Mouse (Mus musculus) heart, embryonic 14.5 days (tissue): ENCODE results near the gene Magohb. TPM values are rescaled to one million over a fixed set of nuclear protein-coding genes. Genes with fewer than 3 reads are reported as not detected.
"Not testable (repeated sequence)": the region's sequence is repeated elsewhere in the genome, so short reads cannot be mapped to it uniquely, and the experiment has no call there.

Experiments used
- ATAC-seq: fragments of 200-750 bp; cut with Nextera tagmentation; 2 replicates; pipeline ENCODE4 v1.8.0; 2017; ENCODE audit warnings: low read depth, moderate TSS enrichment; ENCODE audit not compliant: insufficient number of reproducible peaks, insufficient read depth, low FRiP score
- H3K27ac ChIP-seq, 2 experiments: fragments of 200-500 bp in 1 of 2; fragments of 300-500 bp in 1 of 2; sonication (generic) in 1 of 2; replicated peaks in 1 of 2; 2 replicates each; pipeline ENCODE4 v1.5.1; 2012 to 2014; ENCODE audit warnings: low read depth in 2 of 2, low read length in 2 of 2, control low read depth in 1 of 2, mild to moderate bottlenecking in 1 of 2, mixed read lengths in 1 of 2; ENCODE audit not compliant: control insufficient read depth in 1 of 2, insufficient read depth in 1 of 2
- H3K27me3 ChIP-seq: fragments of 300-500 bp; sonication (generic); 2 replicates; pipeline ENCODE4 v1.6.1; 2014; ENCODE audit warnings: mild to moderate bottlenecking, low read length, control low read depth; ENCODE audit not compliant: control insufficient read depth, insufficient read depth
- H3K36me3 ChIP-seq: fragments of 300-500 bp; sonication (generic); 2 replicates; pipeline ENCODE4 v1.6.1; 2014; ENCODE audit warnings: mild to moderate bottlenecking, control low read depth, low read length, mixed read lengths; ENCODE audit not compliant: control insufficient read depth, insufficient read depth
- H3K4me1 ChIP-seq, 2 experiments: fragments of 200-500 bp in 1 of 2; fragments of 300-500 bp in 1 of 2; sonication (generic) in 1 of 2; 2 replicates each; pipeline ENCODE4 v1.6.1; 2012 to 2014; ENCODE audit warnings: low read length in 2 of 2, control low read depth in 1 of 2, mixed read lengths in 1 of 2; ENCODE audit not compliant: control insufficient read depth in 2 of 2, insufficient read depth in 2 of 2
- H3K4me2 ChIP-seq: fragments of 300-500 bp; sonication (generic); 2 replicates; pipeline ENCODE4 v1.6.1; 2014; ENCODE audit warnings: mild to moderate bottlenecking, low read length
- H3K4me3 ChIP-seq, 2 experiments: fragments of 200-500 bp in 1 of 2; fragments of 300-500 bp in 1 of 2; sonication (generic) in 1 of 2; 2 replicates each; pipeline ENCODE4 v1.5.1; 2012 to 2014; ENCODE audit warnings: low read length in 2 of 2, mild to moderate bottlenecking in 2 of 2, control low read depth in 1 of 2, low read depth in 1 of 2, moderate library complexity in 1 of 2; ENCODE audit not compliant: control insufficient read depth in 1 of 2, insufficient read depth in 1 of 2
- H3K9ac ChIP-seq: fragments of 300-500 bp; sonication (generic); 2 replicates; pipeline ENCODE4 v1.6.1; 2014; ENCODE audit warnings: mild to moderate bottlenecking, low read length
- H3K9me3 ChIP-seq: fragments of 300-500 bp; sonication (generic); 2 replicates; pipeline ENCODE4 v1.6.1; 2016; ENCODE audit warnings: low read length, control low read depth; ENCODE audit not compliant: control insufficient read depth
- WGBS: fragments of 180-500 bp; shearing (Covaris S2); extraction: QIAGEN DNeasy Blood & Tissue Kit; methylation state at CpG from one replicate; pipeline ENCODE4 v1.1.7; 2014; 5-methylcytosine and 5-hydroxymethylcytosine counted together
- polyA plus RNA-seq: library from polyadenylated mRNA; unstranded; fragments of >200 nt; fragmentation: Nextera tagmentation; extraction: Ambion mirVana; gene quantifications from 2 replicates; pipeline ENCODE4 v1.2.1, GENCODE M21; 2014

Gene Magohb
- polyA plus RNA-seq, 1 experiment from 2014 or later = 44.8 TPM

DNA sequence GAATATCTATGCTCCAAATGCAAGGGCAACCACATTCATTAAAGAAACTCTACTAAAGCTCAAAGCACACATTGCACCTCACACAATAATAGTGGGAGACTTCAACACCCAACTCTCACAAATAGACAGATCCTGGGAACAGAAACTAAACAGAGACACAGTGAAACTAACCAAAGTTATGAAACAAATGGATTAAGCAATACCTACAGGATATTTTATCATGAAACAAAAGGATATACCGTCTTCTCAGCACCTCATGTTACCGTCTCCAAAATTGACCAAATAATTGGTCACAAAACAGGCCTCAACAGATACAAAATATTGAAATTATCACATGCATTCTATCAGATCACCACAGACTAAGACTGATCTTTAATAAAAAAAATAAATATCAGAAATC is 14.9 kb downstream of the Magohb start:
- H3K9ac ChIP-seq, H3K4me1 ChIP-seq, ATAC-seq, H3K9me3 ChIP-seq, H3K27me3 ChIP-seq, H3K4me3 ChIP-seq, H3K4me2 ChIP-seq, H3K27ac ChIP-seq: not testable (repeated sequence)
- 92% methylated on average over 2 of the region's 2 CpGs for WGBS
- peaks cover 17% of the 10 kb centered on the region for H3K36me3 ChIP-seq

DNA sequence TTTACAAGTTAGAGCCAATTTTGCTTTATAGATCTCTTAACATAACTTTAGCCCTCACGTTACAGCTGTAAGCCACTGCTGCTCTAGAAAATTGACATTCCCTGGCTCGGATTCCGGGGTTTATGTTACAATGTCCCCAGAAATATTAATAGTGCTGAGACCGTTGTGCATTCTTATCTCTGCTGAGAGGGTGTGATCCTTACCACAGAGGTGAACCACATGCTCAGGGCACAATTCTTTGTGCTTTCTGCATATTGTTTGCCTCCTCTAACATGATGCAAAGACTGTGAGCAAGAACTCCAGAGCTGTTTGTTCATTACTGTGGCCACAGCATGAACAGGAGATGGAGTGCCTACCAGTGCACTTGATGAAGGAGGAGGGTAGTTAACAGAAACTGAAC is 16.4 kb downstream of the Magohb start:
- 83% methylated on average over 4 of the region's 4 CpGs for WGBS
- ATAC-seq = no peak
- H3K9ac ChIP-seq = no peak overlapping the region
- no peaks in the 10 kb centered on the region for H3K4me1 ChIP-seq
- H3K36me3 ChIP-seq = 0 out of 2 replicates have a peak, but pooled peaks cover 5% of the 10 kb centered on the region
- H3K4me3 ChIP-seq = no peak overlapping the region
- H3K27ac ChIP-seq = no peak overlapping the region
- H3K9me3 ChIP-seq = no peaks in the 10 kb centered on the region
- H3K27me3 ChIP-seq = no peaks in the 10 kb centered on the region
- no peak overlapping the region for H3K4me2 ChIP-seq

- H3K27ac ChIP-seq = no peak overlapping the region
- no peaks in the 10 kb centered on the region for H3K27me3 ChIP-seq
- no peak overlapping the region for H3K4me3 ChIP-seq
- H3K4me1 ChIP-seq = no peaks in the 10 kb centered on the region
- no peak for ATAC-seq
- H3K4me2 ChIP-seq = no peak overlapping the region
- WGBS = 86% methylated on average over 1 of the region's 1 CpGs
- H3K9ac ChIP-seq = no peak overlapping the region
- 0 out of 2 replicates have a peak, but pooled peaks cover under 1% of the 10 kb centered on the region for H3K36me3 ChIP-seq
- H3K9me3 ChIP-seq = no peaks in the 10 kb centered on the region
Observed at GRCm38 (mm10) chr6:131272311-131272710, 20.7 kb downstream of the Magohb start.

DNA sequence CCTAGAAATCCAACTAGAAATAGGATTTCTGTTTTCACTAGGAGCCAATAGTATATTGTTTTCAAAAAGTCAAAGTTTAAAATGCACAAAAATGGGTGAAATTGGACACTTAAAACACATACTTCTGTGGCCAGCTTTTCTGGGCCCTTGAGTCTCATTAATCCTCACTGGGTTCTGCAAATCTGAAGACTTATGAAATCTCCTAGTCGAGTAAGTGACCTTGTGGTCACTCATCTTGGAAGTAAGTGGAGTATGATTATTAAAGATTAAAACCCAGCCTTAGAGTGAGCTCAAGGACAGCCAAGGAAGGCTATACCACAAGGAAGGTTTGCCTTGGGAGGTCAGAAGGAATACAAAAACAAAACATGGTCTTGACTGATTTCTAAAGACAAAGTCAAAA is 22.7 kb downstream of the Magohb start:
- Histone ChIP-seq H3K4me1 (no peaks in the 10 kb centered on the region), H3K9me3 (no peaks in the 10 kb centered on the region), H3K27me3 (no peaks in the 10 kb centered on the region), H3K27ac (no peak overlapping the region), H3K4me3 (no peak overlapping the region), H3K4me2 (no peak overlapping the region), H3K9ac (no peak overlapping the region), H3K36me3 (no peaks in the 10 kb centered on the region)
- ATAC-seq = no peak
- 37% methylated on average over 1 of the region's 1 CpGs for WGBS

- Histone ChIP-seq H3K27ac (no peak overlapping the region), H3K4me2 (no peak overlapping the region), H3K36me3 (no peaks in the 10 kb centered on the region), H3K9ac (no peak overlapping the region), H3K9me3 (no peaks in the 10 kb centered on the region), H3K4me1 (no peaks in the 10 kb centered on the region), H3K27me3 (no peaks in the 10 kb centered on the region), H3K4me3 (no peak overlapping the region)
- ATAC-seq = no peak
- 86% methylated on average over 2 of the region's 2 CpGs for WGBS
Observed at GRCm38 (mm10) chr6:131269599-131269998, 23.4 kb downstream of the Magohb start.

GRCm38 (mm10) chr6:131264175-131264574 is 28.9 kb downstream of the Magohb start:
- no peak overlapping the region for H3K27ac ChIP-seq
- no peaks in the 10 kb centered on the region for H3K9me3 ChIP-seq
- no peaks in the 10 kb centered on the region for H3K4me1 ChIP-seq
- 71% methylated on average over 5 of the region's 5 CpGs for WGBS
- no peaks in the 10 kb centered on the region for H3K27me3 ChIP-seq
- no peak overlapping the region for H3K4me2 ChIP-seq
- no peak overlapping the region for H3K9ac ChIP-seq
- no peak for ATAC-seq
- no peak overlapping the region for H3K4me3 ChIP-seq
- H3K36me3 ChIP-seq = no peaks in the 10 kb centered on the region

DNA sequence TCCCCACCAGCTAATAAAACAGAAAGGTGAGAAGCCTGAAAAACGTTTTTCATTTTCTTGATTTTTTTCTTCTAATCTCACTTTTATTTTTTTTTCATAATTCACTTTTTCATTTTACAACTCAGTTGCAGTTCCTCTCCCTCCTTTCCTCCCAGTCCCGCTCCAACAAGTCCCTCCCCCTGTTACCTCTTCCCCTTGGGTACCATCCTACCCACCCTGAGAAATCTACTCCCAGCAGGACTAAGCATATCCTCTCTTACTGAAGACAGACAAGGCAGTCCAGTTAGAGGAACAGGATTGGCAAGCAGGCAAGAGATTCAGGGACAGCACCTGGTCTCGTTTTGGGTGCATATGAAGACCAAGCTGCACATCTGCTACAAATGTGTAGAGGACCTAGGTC is 30.3 kb downstream of the Magohb start:
- Histone ChIP-seq H3K4me1 (no peaks in the 10 kb centered on the region), H3K27ac (no peak overlapping the region), H3K9me3 (no peaks in the 10 kb centered on the region), H3K27me3 (no peaks in the 10 kb centered on the region), H3K4me2 (no peak overlapping the region), H3K4me3 (no peak overlapping the region), H3K36me3 (no peaks in the 10 kb centered on the region), H3K9ac (no peak overlapping the region)
- ATAC-seq = no peak
- WGBS = 59% methylated on average over 3 of the region's 3 CpGs

DNA sequence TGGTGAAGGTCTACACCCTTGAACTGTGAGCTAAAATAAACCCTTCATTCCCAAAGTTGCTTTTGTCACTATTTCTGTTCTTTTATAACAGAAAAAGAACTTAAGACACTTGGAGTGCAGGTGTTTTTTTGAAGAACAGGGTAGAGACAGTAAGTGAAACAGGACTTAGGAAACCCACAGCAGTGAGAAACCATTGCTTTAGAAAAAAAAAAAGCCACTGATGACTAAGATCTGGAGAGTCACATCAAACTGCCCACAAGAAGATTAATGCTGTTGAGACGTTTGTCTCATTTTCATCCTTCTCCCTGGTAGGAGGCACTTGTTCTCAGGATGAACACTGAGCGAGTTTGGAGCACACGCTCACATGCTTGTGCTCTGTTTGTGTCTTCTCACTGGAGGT is 31.0 kb downstream of the Magohb start:
- H3K4me1 ChIP-seq = no peaks in the 10 kb centered on the region
- no peak overlapping the region for H3K27ac ChIP-seq
- WGBS = 75% methylated on average over 3 of the region's 3 CpGs
- H3K9ac ChIP-seq = no peak overlapping the region
- H3K27me3 ChIP-seq = no peaks in the 10 kb centered on the region
- H3K4me2 ChIP-seq = no peak overlapping the region
- H3K9me3 ChIP-seq = no peaks in the 10 kb centered on the region
- no peak for ATAC-seq
- H3K36me3 ChIP-seq = no peaks in the 10 kb centered on the region
- H3K4me3 ChIP-seq = no peak overlapping the region
